Mouse (Mus musculus): ENCODE data around the gene Oxct2b. TPM values are rescaled to one million over a fixed set of nuclear protein-coding genes. Genes with fewer than 3 reads are reported as not detected.

Oxct2b gene
- polyA plus RNA-seq, 1 experiment = 237 TPM

DNA sequence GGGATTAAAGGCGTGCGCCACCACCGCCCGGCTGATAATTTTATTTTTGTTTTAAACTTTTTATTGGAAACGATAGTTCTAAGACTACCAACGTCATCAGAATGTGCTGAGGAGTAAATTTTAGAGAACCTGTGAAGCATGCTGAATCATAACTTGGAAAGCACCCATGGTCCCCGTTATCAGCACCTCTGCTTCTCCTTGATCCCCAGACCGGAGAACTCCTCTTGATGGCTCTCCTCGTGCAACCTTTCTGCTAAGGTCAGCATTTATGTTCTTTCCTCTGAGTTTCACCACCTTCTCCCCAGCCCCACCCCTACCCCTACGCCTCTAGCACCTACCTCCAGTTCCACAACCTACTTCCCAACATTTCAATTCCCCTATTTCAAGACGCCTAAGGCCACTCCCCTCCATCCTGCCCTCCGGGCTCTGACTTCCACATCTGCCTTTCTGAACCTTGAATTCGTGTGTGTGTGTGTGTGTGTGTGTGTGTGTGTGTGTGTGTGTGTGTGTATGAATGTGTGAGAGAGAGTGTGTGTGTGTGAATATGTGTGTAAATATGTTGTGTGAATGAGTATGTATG is 32.7 kb upstream of the Oxct2b start:
- Histone ChIP-seq H3K4me1 (ENCODE audit: control insufficient read depth, insufficient read depth, low read length) (peaks cover 2% of the 10 kb centered on the region), H3K36me3 (ENCODE audit: control insufficient read depth, insufficient read depth, low read length) (no peaks in the 10 kb centered on the region), H3K27ac (ENCODE audit: control insufficient read depth, insufficient read depth, low read depth, low read length) (no peak overlapping the region), H3K4me3 (ENCODE audit: control insufficient read depth, low read depth, low read length) (no peak overlapping the region), H3K27me3 (ENCODE audit: control insufficient read depth, insufficient read depth, low read length) (no peaks in the 10 kb centered on the region)
- TF ChIP-seq CTCF (IDR thresholded peaks at IDR 0.05; ENCODE audit: control insufficient read depth, insufficient read depth, insufficient replicate concordance, low read depth, low read length) = no peak
- no peak for TF ChIP-seq POLR2A (IDR thresholded peaks at IDR 0.05; ENCODE audit: control insufficient read depth, low read depth, low read length)

GRCm38 (mm10) chr4:123085290-123085689 is 30.8 kb upstream of the Oxct2b start:
- Histone ChIP-seq H3K4me1 (ENCODE audit: control insufficient read depth, insufficient read depth, low read length) (peaks cover 2% of the 10 kb centered on the region), H3K36me3 (ENCODE audit: control insufficient read depth, insufficient read depth, low read length) (no peaks in the 10 kb centered on the region), H3K27me3 (ENCODE audit: control insufficient read depth, insufficient read depth, low read length) (no peaks in the 10 kb centered on the region), H3K4me3 (ENCODE audit: control insufficient read depth, low read depth, low read length) (no peak overlapping the region), H3K27ac (ENCODE audit: control insufficient read depth, insufficient read depth, low read depth, low read length) (no peak overlapping the region)
- no peak for TF ChIP-seq CTCF (IDR thresholded peaks at IDR 0.05; ENCODE audit: control insufficient read depth, insufficient read depth, insufficient replicate concordance, low read depth, low read length)
- no peak for TF ChIP-seq POLR2A (IDR thresholded peaks at IDR 0.05; ENCODE audit: control insufficient read depth, low read depth, low read length)

DNA sequence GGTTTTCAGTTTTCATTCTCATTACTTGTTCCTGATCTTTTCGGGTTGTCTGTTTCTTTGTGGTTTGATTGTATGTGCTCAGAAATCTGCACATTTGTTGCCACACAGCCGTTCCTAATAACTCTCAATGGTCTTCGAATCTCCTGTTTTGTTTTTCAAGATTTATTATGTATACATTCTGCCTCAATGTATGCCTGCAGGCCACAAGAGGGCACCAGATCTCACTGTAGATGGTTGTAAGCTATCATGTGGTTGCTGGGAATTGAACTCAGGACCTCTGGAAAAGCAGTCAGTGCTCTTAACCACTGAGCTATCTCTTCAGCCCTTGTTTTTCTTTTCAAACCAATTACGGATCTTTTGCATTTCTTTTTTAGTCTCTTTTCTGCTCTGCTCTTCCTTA is 29.7 kb upstream of the Oxct2b start:
- H3K36me3 ChIP-seq (ENCODE audit: control insufficient read depth, insufficient read depth, low read length) = no peaks in the 10 kb centered on the region
- no peak overlapping the region for H3K27ac ChIP-seq (ENCODE audit: control insufficient read depth, insufficient read depth, low read depth, low read length)

GRCm38 (mm10) chr4:123092621-123093020 is 23.4 kb upstream of the Oxct2b start:
- TF ChIP-seq POLR2A (IDR thresholded peaks at IDR 0.05; ENCODE audit: control insufficient read depth, low read depth, low read length) = no peak
- no peak for TF ChIP-seq CTCF (IDR thresholded peaks at IDR 0.05; ENCODE audit: control insufficient read depth, insufficient read depth, insufficient replicate concordance, low read depth, low read length)
- Histone ChIP-seq H3K4me1 (ENCODE audit: control insufficient read depth, insufficient read depth, low read length) (peaks cover 3% of the 10 kb centered on the region; the same call in 1 of the 2 replicates), H3K27me3 (ENCODE audit: control insufficient read depth, insufficient read depth, low read length) (no peaks in the 10 kb centered on the region), H3K36me3 (ENCODE audit: control insufficient read depth, insufficient read depth, low read length) (no peaks in the 10 kb centered on the region), H3K27ac (ENCODE audit: control insufficient read depth, insufficient read depth, low read depth, low read length) (no peak overlapping the region), H3K4me3 (ENCODE audit: control insufficient read depth, low read depth, low read length) (no peak overlapping the region)

More for the DNA sequence above, 29.7 kb upstream of the Oxct2b start:
- Histone ChIP-seq H3K27me3 (ENCODE audit: control insufficient read depth, insufficient read depth, low read length) (no peaks in the 10 kb centered on the region), H3K4me1 (ENCODE audit: control insufficient read depth, insufficient read depth, low read length) (peaks cover 2% of the 10 kb centered on the region), H3K4me3 (ENCODE audit: control insufficient read depth, low read depth, low read length) (no peak overlapping the region)
- TF ChIP-seq POLR2A (IDR thresholded peaks at IDR 0.05; ENCODE audit: control insufficient read depth, low read depth, low read length) (no peak), CTCF (IDR thresholded peaks at IDR 0.05; ENCODE audit: control insufficient read depth, insufficient read depth, insufficient replicate concordance, low read depth, low read length) (no peak)

DNA sequence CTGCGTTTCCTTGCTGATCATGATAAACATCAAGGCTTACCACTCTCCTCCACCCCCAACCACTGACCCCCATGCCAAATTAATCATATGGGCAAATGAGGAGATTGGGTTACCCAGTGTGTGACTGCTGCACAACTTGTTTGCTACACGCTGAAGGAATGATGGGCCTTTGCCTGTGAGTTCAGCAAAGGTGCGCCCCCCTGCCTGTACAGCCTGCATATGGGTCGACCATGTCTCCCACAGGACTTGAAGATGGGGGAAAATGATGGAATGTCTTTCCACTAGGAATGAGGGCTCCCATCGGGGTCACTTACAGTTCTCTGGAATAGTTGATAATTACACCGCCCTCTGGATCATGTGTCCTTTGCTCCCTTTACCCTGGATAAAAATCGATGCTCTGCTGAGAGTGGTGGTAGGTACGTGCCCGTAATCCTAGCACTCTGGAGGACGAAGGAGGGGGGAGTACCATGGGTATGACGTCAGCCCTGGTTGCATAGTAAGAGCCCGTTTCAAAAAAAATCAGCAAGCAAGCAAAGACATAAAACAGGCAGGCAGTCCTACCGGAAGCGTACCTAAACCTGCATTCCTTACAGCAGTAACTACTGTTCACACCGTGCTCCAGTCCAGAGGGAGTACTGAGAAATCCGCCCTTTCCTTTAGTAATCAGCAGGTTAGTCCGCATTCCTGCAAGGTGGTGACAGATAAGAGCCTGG is 22.8 kb upstream of the Oxct2b start:
- Histone ChIP-seq H3K4me3 (ENCODE audit: control insufficient read depth, low read depth, low read length) (0 out of 2 replicates have a peak overlapping the region, but pooled peaks have one; percentile 7), H3K4me1 (ENCODE audit: control insufficient read depth, insufficient read depth, low read length) (peaks cover 3% of the 10 kb centered on the region; the same call in 1 of the 2 replicates), H3K27me3 (ENCODE audit: control insufficient read depth, insufficient read depth, low read length) (no peaks in the 10 kb centered on the region), H3K36me3 (ENCODE audit: control insufficient read depth, insufficient read depth, low read length) (no peaks in the 10 kb centered on the region), H3K27ac (ENCODE audit: control insufficient read depth, insufficient read depth, low read depth, low read length) (no peak overlapping the region)
- TF ChIP-seq CTCF (IDR thresholded peaks at IDR 0.05; ENCODE audit: control insufficient read depth, insufficient read depth, insufficient replicate concordance, low read depth, low read length) = no peak
- no peak for TF ChIP-seq POLR2A (IDR thresholded peaks at IDR 0.05; ENCODE audit: control insufficient read depth, low read depth, low read length)

- Histone ChIP-seq H3K27me3 (ENCODE audit: control insufficient read depth, insufficient read depth, low read length) (no peaks in the 10 kb centered on the region), H3K4me3 (ENCODE audit: control insufficient read depth, low read depth, low read length) (no peak overlapping the region), H3K4me1 (ENCODE audit: control insufficient read depth, insufficient read depth, low read length) (peaks cover 3% of the 10 kb centered on the region; the same call in 1 of the 2 replicates), H3K36me3 (ENCODE audit: control insufficient read depth, insufficient read depth, low read length) (no peaks in the 10 kb centered on the region), H3K27ac (ENCODE audit: control insufficient read depth, insufficient read depth, low read depth, low read length) (no peak overlapping the region)
- TF ChIP-seq POLR2A (IDR thresholded peaks at IDR 0.05; ENCODE audit: control insufficient read depth, low read depth, low read length) (no peak), CTCF (IDR thresholded peaks at IDR 0.05; ENCODE audit: control insufficient read depth, insufficient read depth, insufficient replicate concordance, low read depth, low read length) (no peak)
Measured at GRCm38 (mm10) chr4:123093869-123094268, 22.2 kb upstream of the Oxct2b start.

DNA sequence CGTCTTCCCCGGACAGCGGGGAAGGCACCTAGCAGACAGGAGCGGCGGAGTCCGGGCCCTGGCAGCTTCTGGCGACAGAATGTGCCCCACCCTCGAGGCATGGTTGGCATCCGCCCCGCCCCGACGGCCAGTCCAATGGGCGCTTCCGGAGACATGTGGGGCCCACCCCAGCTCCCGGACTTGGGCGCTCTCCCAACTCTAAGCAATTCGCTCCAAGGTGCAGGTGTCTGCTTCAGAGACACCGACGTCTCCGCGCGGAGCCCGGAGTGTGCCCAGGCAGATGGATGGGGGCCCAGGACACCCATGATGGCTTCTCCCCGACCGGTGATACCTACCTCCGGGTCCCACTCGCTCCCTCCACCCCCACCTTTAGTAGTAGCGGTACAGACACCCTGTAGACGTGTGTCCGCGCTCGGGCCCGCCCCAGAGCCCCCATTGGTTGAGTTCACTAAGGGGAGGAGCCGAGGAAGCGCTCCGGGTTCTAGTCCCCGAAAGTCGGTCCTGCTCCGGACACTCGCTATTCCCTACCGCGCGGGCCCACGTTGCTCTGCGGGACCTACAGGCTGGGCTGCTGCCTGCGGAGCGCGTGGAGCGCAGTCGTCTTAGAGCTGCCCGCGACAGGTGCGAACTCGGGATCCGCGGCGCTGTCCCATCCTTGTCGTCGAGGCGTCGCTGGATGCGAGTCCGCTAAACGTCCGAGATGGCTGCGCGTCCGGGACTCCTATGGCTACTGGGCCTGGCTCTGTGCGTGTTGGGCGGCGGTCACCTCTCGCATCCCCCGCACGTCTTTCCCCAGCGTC is 11.2 kb upstream of the Oxct2b start, which contains the start of gene Bmp8b:
Bmp8b (plus strand) TSS at position 515 of the 800 bp plus-strand sequence.
- Histone ChIP-seq H3K27ac (ENCODE audit: control insufficient read depth, insufficient read depth, low read depth, low read length) (no peak within 1 kb of the TSS), H3K4me1 (ENCODE audit: control insufficient read depth, insufficient read depth, low read length) (peaks cover 12% of the 10 kb centered on the region), H3K27me3 (ENCODE audit: control insufficient read depth, insufficient read depth, low read length) (no peaks in the 10 kb centered on the region), H3K4me3 (ENCODE audit: control insufficient read depth, low read depth, low read length) (peak within 1 kb of the TSS; percentile 71), H3K36me3 (ENCODE audit: control insufficient read depth, insufficient read depth, low read length) (no peaks in the 10 kb centered on the region)
- TF ChIP-seq POLR2A (IDR thresholded peaks at IDR 0.05; ENCODE audit: control insufficient read depth, low read depth, low read length) = no peak
- no peak for TF ChIP-seq CTCF (IDR thresholded peaks at IDR 0.05; ENCODE audit: control insufficient read depth, insufficient read depth, insufficient replicate concordance, low read depth, low read length)
